Mouse (Mus musculus): Measurements from ENCODE around the gene Cpxm1. TPM values are rescaled to one million over a fixed set of nuclear protein-coding genes. Genes with fewer than 3 reads are reported as not detected.
A peak's percentile ranks its signal among the peaks of the same experiment; 100 is the strongest.

Gene Cpxm1
- polyA plus RNA-seq, 1 experiment, result 89.5 TPM

DNA sequence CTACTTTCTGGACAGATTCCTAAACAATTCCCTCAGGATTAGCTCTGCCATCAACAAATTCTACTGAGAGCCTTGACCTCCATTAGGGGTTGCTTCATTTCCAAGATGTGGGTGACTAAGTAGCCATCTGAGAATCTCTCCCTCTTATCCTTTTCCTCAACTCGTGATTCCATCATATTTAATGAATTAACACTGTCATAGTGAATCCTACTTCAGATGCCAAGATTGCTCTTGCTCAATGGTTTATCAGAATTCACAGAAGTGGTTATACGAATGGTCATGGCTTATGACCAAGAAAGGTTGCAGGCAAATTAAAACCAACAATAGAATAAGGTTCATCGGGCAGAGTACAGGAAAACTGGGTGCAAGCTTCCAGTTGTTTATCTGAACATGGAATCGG lies 4.5 kb upstream of the Cpxm1 start:
- no peak overlapping the region for H3K4me3 ChIP-seq (ENCODE audit: control insufficient read depth, low read depth, low read length)
- no peak overlapping the region for H3K27ac ChIP-seq (ENCODE audit: control insufficient read depth, insufficient read depth, low read depth, low read length)
- TF ChIP-seq CTCF (IDR thresholded peaks at IDR 0.05; ENCODE audit: control insufficient read depth, insufficient read depth, insufficient replicate concordance, low read depth, low read length) (no peak), POLR2A (IDR thresholded peaks at IDR 0.05; ENCODE audit: control insufficient read depth, low read depth, low read length) (no peak)
- H3K27me3 ChIP-seq (ENCODE audit: control insufficient read depth, insufficient read depth, low read length), result no peaks in the 10 kb centered on the region
- H3K4me1 ChIP-seq (ENCODE audit: control insufficient read depth, insufficient read depth, low read length), result peaks cover 11% of the 10 kb centered on the region
- H3K36me3 ChIP-seq (ENCODE audit: control insufficient read depth, insufficient read depth, low read length), result no peaks in the 10 kb centered on the region

DNA sequence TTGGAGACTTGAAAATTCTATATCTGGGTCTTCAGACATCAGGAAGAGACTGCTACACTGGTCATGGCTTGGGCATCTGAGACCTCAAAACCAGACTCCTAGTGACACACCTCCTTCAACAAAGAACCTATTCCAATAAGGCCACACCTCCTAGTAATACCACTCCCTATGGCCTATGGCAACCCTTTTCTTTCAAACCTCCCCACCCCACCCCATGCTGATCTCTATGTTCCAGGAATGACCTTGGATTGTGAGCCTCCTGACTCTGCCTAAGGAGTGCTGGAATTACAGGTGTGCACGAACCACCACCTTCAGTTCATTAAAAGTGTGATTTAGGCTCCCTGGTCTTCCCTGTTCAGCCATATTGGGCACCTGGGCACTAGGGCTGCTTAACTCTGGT lies 2.7 kb upstream of the Cpxm1 start:
- no peak for TF ChIP-seq POLR2A (IDR thresholded peaks at IDR 0.05; ENCODE audit: control insufficient read depth, low read depth, low read length)
- TF ChIP-seq CTCF (IDR thresholded peaks at IDR 0.05; ENCODE audit: control insufficient read depth, insufficient read depth, insufficient replicate concordance, low read depth, low read length), result no peak
- no peaks in the 10 kb centered on the region for H3K27me3 ChIP-seq (ENCODE audit: control insufficient read depth, insufficient read depth, low read length)

DNA sequence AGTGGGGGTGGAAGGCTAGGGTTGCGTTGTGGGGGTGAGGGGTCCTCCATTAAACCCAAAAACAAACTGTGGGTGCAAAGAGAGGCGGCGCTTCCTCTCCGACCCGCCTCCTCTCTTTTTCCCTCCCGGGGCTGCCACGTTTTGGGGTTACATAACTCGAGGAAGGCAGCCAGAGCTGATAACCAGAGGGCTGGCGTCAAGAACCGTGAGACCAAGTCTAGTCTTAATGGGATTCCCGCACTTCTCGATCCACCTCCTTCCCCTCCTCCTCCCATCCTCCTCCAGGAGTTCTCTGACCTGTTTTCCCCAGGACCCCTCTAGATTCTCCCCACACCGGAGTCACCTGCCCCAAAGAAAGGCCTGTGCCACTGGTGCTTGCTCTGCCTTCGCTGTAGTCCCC lies 717 bp upstream of the Cpxm1 start:
- Histone ChIP-seq H3K27ac (ENCODE audit: control insufficient read depth, insufficient read depth, low read depth, low read length) (no peak overlapping the region), H3K4me3 (ENCODE audit: control insufficient read depth, low read depth, low read length) (peak overlapping the region; percentile 72), H3K27me3 (ENCODE audit: control insufficient read depth, insufficient read depth, low read length) (no peaks in the 10 kb centered on the region), H3K4me1 (ENCODE audit: control insufficient read depth, insufficient read depth, low read length) (peaks cover 13% of the 10 kb centered on the region), H3K36me3 (ENCODE audit: control insufficient read depth, insufficient read depth, low read length) (no peaks in the 10 kb centered on the region)
- TF ChIP-seq CTCF (IDR thresholded peaks at IDR 0.05; ENCODE audit: control insufficient read depth, insufficient read depth, insufficient replicate concordance, low read depth, low read length), result no peak
- TF ChIP-seq POLR2A (IDR thresholded peaks at IDR 0.05; ENCODE audit: control insufficient read depth, low read depth, low read length), result no peak

More for the DNA sequence above, 2.7 kb upstream of the Cpxm1 start:
- Histone ChIP-seq H3K36me3 (ENCODE audit: control insufficient read depth, insufficient read depth, low read length) (no peaks in the 10 kb centered on the region), H3K4me1 (ENCODE audit: control insufficient read depth, insufficient read depth, low read length) (peaks cover 13% of the 10 kb centered on the region), H3K4me3 (ENCODE audit: control insufficient read depth, low read depth, low read length) (no peak overlapping the region), H3K27ac (ENCODE audit: control insufficient read depth, insufficient read depth, low read depth, low read length) (no peak overlapping the region)

DNA sequence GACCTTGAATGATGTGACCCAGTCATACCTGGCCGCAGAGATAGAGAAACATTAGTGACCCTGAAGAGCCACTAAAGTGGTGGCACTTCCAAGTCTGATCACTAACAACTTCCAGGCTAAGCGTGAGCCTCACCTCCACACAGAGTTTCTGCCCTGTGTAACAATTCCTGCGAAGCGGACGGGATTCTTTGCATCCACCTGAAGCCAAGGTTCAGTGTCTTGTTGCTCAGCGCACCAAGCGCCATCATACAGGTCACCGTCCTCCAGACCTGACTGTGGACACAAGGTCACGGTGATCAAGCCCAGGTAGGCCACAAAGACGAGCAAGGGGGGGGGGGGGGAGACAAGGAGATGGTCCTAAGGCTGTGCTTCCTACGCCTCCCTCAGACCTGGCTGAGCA lies 1.7 kb downstream of the Cpxm1 start:
- no peak overlapping the region for H3K27ac ChIP-seq (ENCODE audit: control insufficient read depth, insufficient read depth, low read depth, low read length)
- H3K4me3 ChIP-seq (ENCODE audit: control insufficient read depth, low read depth, low read length), result peak overlapping the region; percentile 72
- H3K36me3 ChIP-seq (ENCODE audit: control insufficient read depth, insufficient read depth, low read length), result no peaks in the 10 kb centered on the region
- H3K4me1 ChIP-seq (ENCODE audit: control insufficient read depth, insufficient read depth, low read length), result peaks cover 13% of the 10 kb centered on the region
- H3K27me3 ChIP-seq (ENCODE audit: control insufficient read depth, insufficient read depth, low read length), result no peaks in the 10 kb centered on the region
- TF ChIP-seq CTCF (IDR thresholded peaks at IDR 0.05; ENCODE audit: control insufficient read depth, insufficient read depth, insufficient replicate concordance, low read depth, low read length) (no peak), POLR2A (IDR thresholded peaks at IDR 0.05; ENCODE audit: control insufficient read depth, low read depth, low read length) (no peak)

DNA sequence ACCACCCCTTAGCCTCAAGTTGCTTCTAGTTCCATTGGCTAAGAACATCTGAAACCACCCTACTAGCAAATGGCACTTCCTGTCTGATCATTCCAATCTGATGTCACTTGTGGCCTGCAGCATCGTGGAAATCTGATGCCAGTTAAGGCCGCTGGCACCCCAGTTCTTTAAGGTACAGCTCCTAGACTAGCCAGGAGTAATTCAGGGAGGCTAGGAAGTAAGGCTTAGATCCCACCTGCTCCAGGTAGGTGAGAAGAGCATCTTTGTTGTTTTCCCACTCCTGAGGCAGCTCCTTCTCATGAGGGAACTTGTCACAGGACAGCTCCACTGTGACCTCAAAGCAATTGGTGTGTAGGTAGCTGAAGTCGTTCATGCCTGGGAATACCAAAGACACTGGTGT lies 4.5 kb downstream of the Cpxm1 start:
- Histone ChIP-seq H3K36me3 (ENCODE audit: control insufficient read depth, insufficient read depth, low read length) (no peaks in the 10 kb centered on the region), H3K27me3 (ENCODE audit: control insufficient read depth, insufficient read depth, low read length) (no peaks in the 10 kb centered on the region), H3K4me1 (ENCODE audit: control insufficient read depth, insufficient read depth, low read length) (peaks cover 8% of the 10 kb centered on the region), H3K4me3 (ENCODE audit: control insufficient read depth, low read depth, low read length) (peak overlapping the region; percentile 72), H3K27ac (ENCODE audit: control insufficient read depth, insufficient read depth, low read depth, low read length) (no peak overlapping the region)
- no peak for TF ChIP-seq CTCF (IDR thresholded peaks at IDR 0.05; ENCODE audit: control insufficient read depth, insufficient read depth, insufficient replicate concordance, low read depth, low read length)
- no peak for TF ChIP-seq POLR2A (IDR thresholded peaks at IDR 0.05; ENCODE audit: control insufficient read depth, low read depth, low read length)

DNA sequence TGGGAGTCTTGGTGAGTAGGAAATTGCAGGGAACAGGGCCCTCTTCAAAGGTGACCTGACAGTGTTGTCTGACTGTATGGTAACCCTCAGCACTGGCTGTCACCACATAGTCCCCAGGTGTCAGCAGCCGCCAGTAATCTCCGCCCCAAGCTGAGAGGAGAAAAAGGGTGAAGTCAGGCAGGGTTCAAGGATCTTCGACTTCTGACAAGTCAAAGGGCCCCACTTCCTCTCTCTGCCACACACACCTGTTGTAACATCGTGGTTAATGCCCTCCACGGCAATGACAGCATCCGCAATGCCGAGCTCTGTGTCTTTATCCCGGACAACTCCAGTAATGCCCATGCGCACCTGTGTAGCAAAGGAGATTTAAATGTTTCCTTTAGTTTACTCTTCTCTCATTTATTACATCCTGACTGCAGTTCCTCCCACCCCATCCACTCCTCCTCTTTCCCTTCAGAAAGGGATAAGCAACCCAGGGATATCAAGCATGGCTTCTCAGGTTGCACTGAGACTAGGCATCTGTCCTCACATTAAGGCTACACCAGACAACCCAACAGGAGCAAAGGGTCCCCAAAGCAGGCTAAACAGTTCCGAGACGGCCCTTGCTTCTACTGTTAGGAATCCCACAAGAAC lies 6.3 kb downstream of the Cpxm1 start:
- peak overlapping the region; percentile 11 for H3K4me3 ChIP-seq (ENCODE audit: control insufficient read depth, low read depth, low read length)
- TF ChIP-seq CTCF (IDR thresholded peaks at IDR 0.05; ENCODE audit: control insufficient read depth, insufficient read depth, insufficient replicate concordance, low read depth, low read length) (no peak), POLR2A (IDR thresholded peaks at IDR 0.05; ENCODE audit: control insufficient read depth, low read depth, low read length) (no peak)
- no peaks in the 10 kb centered on the region for H3K4me1 ChIP-seq (ENCODE audit: control insufficient read depth, insufficient read depth, low read length)
- no peaks in the 10 kb centered on the region for H3K36me3 ChIP-seq (ENCODE audit: control insufficient read depth, insufficient read depth, low read length)
- H3K27ac ChIP-seq (ENCODE audit: control insufficient read depth, insufficient read depth, low read depth, low read length), result no peak overlapping the region
- H3K27me3 ChIP-seq (ENCODE audit: control insufficient read depth, insufficient read depth, low read length), result no peaks in the 10 kb centered on the region

DNA sequence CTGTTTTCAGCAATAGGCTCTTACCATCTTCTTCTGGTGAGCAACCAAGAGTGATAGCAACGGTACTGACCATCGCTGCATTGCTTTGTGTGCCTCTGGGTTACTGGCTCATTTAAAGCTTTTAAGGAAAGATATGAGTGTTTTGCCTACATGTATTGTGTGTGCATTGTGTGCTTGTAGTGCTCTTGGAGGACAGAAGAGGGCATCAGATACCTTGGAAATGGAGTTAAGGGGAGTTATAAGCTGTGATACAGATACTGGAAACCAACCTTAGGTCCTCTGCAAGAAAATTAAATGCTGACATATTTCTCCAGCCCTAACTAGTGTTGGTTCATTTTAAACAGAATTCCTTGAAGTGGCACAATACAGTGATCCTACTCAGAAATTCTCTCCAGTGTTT lies 8.6 kb downstream of the Cpxm1 start:
- Histone ChIP-seq H3K4me1 (ENCODE audit: control insufficient read depth, insufficient read depth, low read length) (no peaks in the 10 kb centered on the region), H3K36me3 (ENCODE audit: control insufficient read depth, insufficient read depth, low read length) (no peaks in the 10 kb centered on the region), H3K4me3 (ENCODE audit: control insufficient read depth, low read depth, low read length) (no peak overlapping the region), H3K27me3 (ENCODE audit: control insufficient read depth, insufficient read depth, low read length) (no peaks in the 10 kb centered on the region), H3K27ac (ENCODE audit: control insufficient read depth, insufficient read depth, low read depth, low read length) (no peak overlapping the region)
- TF ChIP-seq POLR2A (IDR thresholded peaks at IDR 0.05; ENCODE audit: control insufficient read depth, low read depth, low read length) (no peak), CTCF (IDR thresholded peaks at IDR 0.05; ENCODE audit: control insufficient read depth, insufficient read depth, insufficient replicate concordance, low read depth, low read length) (no peak)

All from testis, adult 2 months (tissue).